Mouse (Mus musculus) C2C12 (cell line): ENCODE measurements around the gene Defb20. TPM values are rescaled to one million over a fixed set of nuclear protein-coding genes. Genes with fewer than 3 reads are reported as not detected.

Experiments
- H3K27me3 ChIP-seq: one replicate; pipeline ENCODE4 v1.6.1; 2011; ENCODE audit not compliant: control insufficient read depth, insufficient read depth, insufficient read length
- H3K36me3 ChIP-seq: one replicate; pipeline ENCODE4 v1.6.1; 2011; ENCODE audit not compliant: control insufficient read depth, insufficient read depth
- H3K4me3 ChIP-seq: one replicate; pipeline ENCODE4 v1.5.1; 2011; ENCODE audit warnings: mild to moderate bottlenecking, control low read depth; ENCODE audit not compliant: poor library complexity, insufficient read depth, severe bottlenecking
- H3K79me2 ChIP-seq: one replicate; pipeline ENCODE4 v1.6.1; 2011; ENCODE audit not compliant: control insufficient read depth, insufficient read depth
- H3K79me3 ChIP-seq: one replicate; pipeline ENCODE4 v1.6.1; 2011; ENCODE audit warnings: low read depth, control low read depth
- H3ac ChIP-seq: one replicate; pipeline ENCODE3; 2011; ENCODE audit warnings: low read depth; ENCODE audit not compliant: control insufficient read depth, insufficient read length
- CEBPB ChIP-seq: IDR thresholded peaks from one replicate; pipeline ENCODE4 v1.6.1; 2011; ENCODE audit warnings: low read depth, mild to moderate bottlenecking, control low read depth, moderate library complexity
- CTCF ChIP-seq: IDR thresholded peaks from one replicate; pipeline ENCODE4 v1.5.1; 2011; ENCODE audit not compliant: control insufficient read depth, insufficient read depth, insufficient read length
- FOSL1 ChIP-seq: IDR thresholded peaks from one replicate; pipeline ENCODE4 v1.8.0; 2011; ENCODE audit warnings: mild to moderate bottlenecking, low read length; ENCODE audit not compliant: poor library complexity, insufficient read depth, severe bottlenecking
- MAX ChIP-seq: IDR thresholded peaks from one replicate; pipeline ENCODE4 v1.6.1; 2011; ENCODE audit warnings: mild to moderate bottlenecking, control low read depth
- MYOD1 ChIP-seq: IDR thresholded peaks from one replicate; pipeline ENCODE4 v1.6.1; 2011; ENCODE audit warnings: low read depth; ENCODE audit not compliant: control insufficient read depth, insufficient read length
- MYOG ChIP-seq: IDR thresholded peaks from one replicate; pipeline ENCODE4 v1.6.1; 2011; ENCODE audit not compliant: control insufficient read depth, insufficient read length; ENCODE audit errors: extremely low read depth
- USF1 ChIP-seq: IDR thresholded peaks from one replicate; pipeline ENCODE4 v1.6.1; 2011; ENCODE audit warnings: low read depth, mild to moderate bottlenecking, control low read depth, moderate library complexity
- polyA plus RNA-seq: library from polyadenylated mRNA; unstranded; fragments of >200 nt; fragmentation: generic; extraction: Trizol; gene quantifications from one replicate; pipeline ENCODE4 v1.2.1, GENCODE M21; 2012; ENCODE audit warnings: missing spikeins

Defb20 gene
- polyA plus RNA-seq, 1 experiment, result not detected

GRCm38 (mm10) chr2:152481726-152482125, 4.9 kb downstream of the Defb20 start:
- no peak for TF ChIP-seq CTCF
- TF ChIP-seq USF1, result no peak
- no peak for TF ChIP-seq MAX
- TF ChIP-seq CEBPB, result no peak
- no peak for TF ChIP-seq MYOD1
- no peak for TF ChIP-seq MYOG
- no peak for TF ChIP-seq FOSL1
- Histone ChIP-seq H3K36me3 (no peaks in the 10 kb centered on the region), H3ac (no peak overlapping the region), H3K4me3 (no peak overlapping the region), H3K27me3 (no peaks in the 10 kb centered on the region), H3K79me2 (no peaks in the 10 kb centered on the region), H3K79me3 (no peaks in the 10 kb centered on the region)

GRCm38 (mm10) chr2:152487024-152487423, 10.2 kb downstream of the Defb20 start:
- no peaks in the 10 kb centered on the region for H3K36me3 ChIP-seq
- H3K79me3 ChIP-seq, result no peaks in the 10 kb centered on the region
- no peak for TF ChIP-seq CEBPB
- TF ChIP-seq MYOG, result no peak
- TF ChIP-seq USF1, result no peak
- no peak for TF ChIP-seq MAX
- no peak for TF ChIP-seq CTCF
- no peaks in the 10 kb centered on the region for H3K27me3 ChIP-seq
- H3K4me3 ChIP-seq, result no peak overlapping the region
- H3ac ChIP-seq, result no peak overlapping the region
- no peaks in the 10 kb centered on the region for H3K79me2 ChIP-seq

- Histone ChIP-seq H3K27me3 (no peaks in the 10 kb centered on the region), H3K79me2 (no peaks in the 10 kb centered on the region), H3ac (no peak within 1 kb of the TSS), H3K4me3 (no peak within 1 kb of the TSS), H3K36me3 (no peaks in the 10 kb centered on the region), H3K79me3 (no peaks in the 10 kb centered on the region)
- no peak for TF ChIP-seq MYOG
- TF ChIP-seq FOSL1, result no peak
- no peak for TF ChIP-seq MYOD1
- TF ChIP-seq CTCF, result no peak
- no peak for TF ChIP-seq USF1
- no peak for TF ChIP-seq CEBPB
- no peak for TF ChIP-seq MAX
Observed at GRCm38 (mm10) chr2:152490038-152490437, 13.2 kb downstream of the Defb20 start, which contains the start of gene Defb22. Gene Defb22, minus strand, starts transcription at chr2:152490138.

GRCm38 (mm10) chr2:152493151-152493550, 16.3 kb downstream of the Defb20 start:
- Histone ChIP-seq H3K4me3 (no peak overlapping the region), H3ac (no peak overlapping the region), H3K79me2 (no peaks in the 10 kb centered on the region), H3K79me3 (no peaks in the 10 kb centered on the region), H3K27me3 (no peaks in the 10 kb centered on the region), H3K36me3 (no peaks in the 10 kb centered on the region)
- TF ChIP-seq USF1 (no peak), MYOD1 (no peak), CTCF (no peak), FOSL1 (no peak), MYOG (no peak), CEBPB (no peak), MAX (no peak)

GRCm38 (mm10) chr2:152498020-152498419, 21.2 kb downstream of the Defb20 start:
- Histone ChIP-seq H3K27me3 (no peaks in the 10 kb centered on the region), H3K4me3 (no peak overlapping the region), H3K79me3 (no peaks in the 10 kb centered on the region), H3K36me3 (no peaks in the 10 kb centered on the region), H3ac (no peak overlapping the region), H3K79me2 (no peaks in the 10 kb centered on the region)
- TF ChIP-seq CTCF (no peak), MYOG (no peak), USF1 (no peak), MYOD1 (no peak), MAX (no peak), FOSL1 (no peak), CEBPB (no peak)

- Histone ChIP-seq H3K27me3 (no peaks in the 10 kb centered on the region), H3K79me3 (no peaks in the 10 kb centered on the region), H3K4me3 (no peak overlapping the region), H3K79me2 (no peaks in the 10 kb centered on the region), H3ac (no peak overlapping the region), H3K36me3 (no peaks in the 10 kb centered on the region)
- TF ChIP-seq CEBPB, result no peak
- no peak for TF ChIP-seq MYOG
- TF ChIP-seq FOSL1, result no peak
- no peak for TF ChIP-seq MYOD1
- no peak for TF ChIP-seq USF1
- TF ChIP-seq CTCF, result no peak
- TF ChIP-seq MAX, result no peak
Observed at GRCm38 (mm10) chr2:152500204-152500862, 23.5 kb downstream of the Defb20 start.
